Mouse (Mus musculus) erythroblast, embryonic 14.5 days (primary cell): ENCODE measurements around the gene Olfr1272.

Experiments
- GATA1 ChIP-seq: IDR thresholded peaks from 2 replicates; pipeline ENCODE4 v1.6.1; 2012; ENCODE audit warnings: low read length, inconsistent platforms, mixed read lengths
- TAL1 ChIP-seq: IDR thresholded peaks from 3 replicates; pipeline ENCODE4 v1.6.1; 2012; ENCODE audit warnings: low read length, inconsistent platforms, mixed read lengths

DNA sequence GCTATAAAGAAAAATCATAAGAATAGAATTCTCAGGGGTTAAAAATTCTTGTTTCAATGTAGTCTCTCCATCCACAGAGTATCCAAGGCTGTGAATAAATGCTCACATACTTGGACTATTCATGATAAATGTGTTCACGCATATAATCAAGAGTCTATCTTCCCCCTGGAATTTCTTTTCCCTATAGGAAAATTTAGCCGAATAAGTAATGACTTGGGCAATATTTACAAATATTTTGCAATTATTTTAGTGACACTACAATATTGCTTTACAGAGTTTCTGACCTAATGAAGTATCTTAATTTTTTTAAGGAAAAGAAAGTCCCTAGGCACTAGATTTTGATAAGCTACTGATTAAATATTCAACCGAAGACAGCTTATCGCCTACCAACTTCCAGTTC is 35.1 kb downstream of the Olfr1272 start, which contains the start of gene Olfr142:
- no peak for TF ChIP-seq GATA1
- TF ChIP-seq TAL1, result no peak
